Mouse (Mus musculus) small intestine, adult 2 months (tissue): ENCODE measurements around the gene Npepps. TPM values are rescaled to one million over a fixed set of nuclear protein-coding genes. Genes with fewer than 3 reads are reported as not detected.
"Not testable (repeated sequence)": the region's sequence is repeated elsewhere in the genome, so short reads cannot be mapped to it uniquely, and the experiment has no call there.

ENCODE experiments used
- H3K27ac ChIP-seq: fragments of 200-500 bp; 2 replicates; pipeline ENCODE4 v1.5.1; 2012; ENCODE audit warnings: low read depth, low read length, control low read depth, inconsistent platforms; ENCODE audit not compliant: insufficient read depth
- H3K27me3 ChIP-seq: fragments of 200-500 bp; 2 replicates; pipeline ENCODE4 v1.6.1; 2012; ENCODE audit warnings: mild to moderate bottlenecking, moderate library complexity, low read length, inconsistent platforms; ENCODE audit not compliant: control insufficient read depth, insufficient read depth
- H3K36me3 ChIP-seq: fragments of 200-500 bp; 2 replicates; pipeline ENCODE4 v1.6.1; 2012; ENCODE audit warnings: mild to moderate bottlenecking, low read length, control low read depth, inconsistent platforms; ENCODE audit not compliant: control insufficient read depth, insufficient read depth
- H3K4me1 ChIP-seq: fragments of 200-500 bp; 2 replicates; pipeline ENCODE4 v1.6.1; 2012; ENCODE audit warnings: low read length, inconsistent platforms, mixed read lengths; ENCODE audit not compliant: control insufficient read depth, insufficient read depth, insufficient read length
- H3K4me3 ChIP-seq: fragments of 200-500 bp; 2 replicates; pipeline ENCODE4 v1.5.1; 2012; ENCODE audit warnings: low read depth, mild to moderate bottlenecking, control low read depth, inconsistent platforms, low read length, moderate library complexity
- CTCF ChIP-seq: fragments of 200-500 bp; IDR thresholded peaks from 2 replicates; pipeline ENCODE4 v1.5.1; 2012; ENCODE audit warnings: low read depth, mild to moderate bottlenecking, control low read depth, inconsistent platforms, low read length, moderate library complexity, mixed read lengths; ENCODE audit not compliant: insufficient replicate concordance, insufficient read length; ENCODE audit errors: extremely low read depth
- POLR2A ChIP-seq: fragments of 200-500 bp; IDR thresholded peaks from 2 replicates; pipeline ENCODE4 v1.6.1; 2012; ENCODE audit warnings: low read depth, mild to moderate bottlenecking, control low read depth, inconsistent platforms, low read length, moderate library complexity
- WGBS: fragments of 180-500 bp; shearing (Covaris S2); methylation state at CpG from one replicate; pipeline ENCODE4 v1.1.7; 2018; 5-methylcytosine and 5-hydroxymethylcytosine counted together
- polyA plus RNA-seq: library from polyadenylated mRNA; depleted of rRNA; stranded (reverse); fragments of >200 nt; gene quantifications from 2 replicates; pipeline ENCODE4 v1.2.3, GENCODE M21; 2012

Npepps gene
- polyA plus RNA-seq, 1 experiment, result 27.3 TPM

- Histone ChIP-seq H3K4me1 (peaks cover 6% of the 10 kb centered on the region), H3K36me3 (no peaks in the 10 kb centered on the region), H3K27ac (no peak overlapping the region), H3K27me3 (no peaks in the 10 kb centered on the region), H3K4me3 (no peak overlapping the region)
- WGBS, result 84% methylated on average over 4 of the region's 4 CpGs
- no peak for TF ChIP-seq POLR2A
- TF ChIP-seq CTCF, result no peak
Observed at GRCm38 (mm10) chr11:97272835-97273234, 7.6 kb downstream of the Npepps start.

- H3K27ac ChIP-seq, H3K4me3 ChIP-seq, H3K4me1 ChIP-seq, H3K27me3 ChIP-seq: not testable (repeated sequence)
- H3K36me3 ChIP-seq, result peaks cover 11% of the 10 kb centered on the region
- WGBS, result 63% methylated on average over 2 of the region's 2 CpGs
Observed at GRCm38 (mm10) chr11:97270004-97270403, 10.4 kb downstream of the Npepps start.

DNA sequence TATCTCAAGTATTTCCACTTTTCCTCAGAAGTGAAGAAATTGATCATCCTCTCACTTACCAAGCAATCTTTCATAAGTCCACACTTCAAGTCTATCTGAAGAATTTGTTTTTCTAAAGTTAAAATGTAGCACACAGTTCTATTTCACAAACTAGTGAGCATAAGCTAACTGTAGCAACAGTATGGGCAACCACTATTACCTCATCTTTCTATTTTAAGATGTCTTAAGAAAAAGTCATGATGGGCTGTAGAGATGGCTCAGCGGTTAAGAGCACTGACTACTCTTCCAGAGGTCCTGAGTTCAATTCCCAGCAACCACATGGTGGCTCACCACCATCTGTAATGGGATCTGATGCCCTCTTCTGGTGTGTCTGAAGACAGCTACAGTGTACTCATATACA, 13.9 kb downstream of the Npepps start:
- peaks cover 25% of the 10 kb centered on the region for H3K36me3 ChIP-seq
- not testable (repeated sequence) for H3K27me3 ChIP-seq, H3K4me3 ChIP-seq, H3K4me1 ChIP-seq, H3K27ac ChIP-seq
- WGBS, result 83% methylated on average over 1 of the region's 1 CpGs

DNA sequence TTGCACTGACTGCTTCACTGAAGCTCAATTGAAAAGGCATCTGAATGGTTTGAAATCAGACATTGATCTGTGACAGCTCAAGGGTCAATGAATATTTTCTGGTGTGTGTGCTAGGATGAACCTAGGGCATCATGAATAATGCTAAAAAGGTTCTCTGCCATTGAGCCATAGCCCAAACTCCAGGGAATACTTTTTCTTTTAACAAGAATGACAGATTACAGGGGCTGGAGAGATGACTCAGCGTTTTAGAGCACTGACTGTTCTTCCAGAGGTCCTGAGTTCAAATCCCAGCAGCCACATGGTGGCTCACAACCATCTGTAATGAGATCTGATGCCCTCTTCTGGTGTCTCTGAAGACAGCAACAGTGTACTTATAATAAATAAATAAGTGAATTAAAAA, 30.8 kb downstream of the Npepps start:
- not testable (repeated sequence) for H3K4me1 ChIP-seq, H3K4me3 ChIP-seq, H3K27ac ChIP-seq, H3K27me3 ChIP-seq
- peaks cover 19% of the 10 kb centered on the region for H3K36me3 ChIP-seq
- 71% methylated on average over 1 of the region's 1 CpGs for WGBS

GRCm38 (mm10) chr11:97246510-97247159, 33.8 kb downstream of the Npepps start:
- peaks cover 27% of the 10 kb centered on the region for H3K36me3 ChIP-seq
- TF ChIP-seq POLR2A (no peak), CTCF (no peak)
- H3K4me1 ChIP-seq, result peaks cover 3% of the 10 kb centered on the region; the same call in 1 of the 2 replicates
- H3K27ac ChIP-seq, result peak overlapping the region; percentile 94
- no peaks in the 10 kb centered on the region for H3K27me3 ChIP-seq
- no peak overlapping the region for H3K4me3 ChIP-seq
- 28% methylated on average over 10 of the region's 10 CpGs for WGBS

- Histone ChIP-seq H3K27ac (peak overlapping the region; percentile 55; the same call in 1 of the 2 replicates), H3K27me3 (no peaks in the 10 kb centered on the region), H3K4me3 (no peak overlapping the region), H3K36me3 (peaks cover 48% of the 10 kb centered on the region), H3K4me1 (peaks cover 3% of the 10 kb centered on the region; the same call in 1 of the 2 replicates)
- no peak for TF ChIP-seq POLR2A
- TF ChIP-seq CTCF, result no peak
- WGBS, result 85% methylated on average over 7 of the region's 7 CpGs
Observed at GRCm38 (mm10) chr11:97241321-97241720, 39.1 kb downstream of the Npepps start.

- H3K27me3 ChIP-seq, result no peaks in the 10 kb centered on the region
- H3K36me3 ChIP-seq, result peaks cover 56% of the 10 kb centered on the region
- no peak overlapping the region for H3K4me3 ChIP-seq
- no peak for TF ChIP-seq POLR2A
- TF ChIP-seq CTCF, result no peak
- WGBS, result 84% methylated on average over 2 of the region's 2 CpGs
- H3K4me1 ChIP-seq, result no peaks in the 10 kb centered on the region
- no peak overlapping the region for H3K27ac ChIP-seq
Observed at GRCm38 (mm10) chr11:97237976-97238375, 42.5 kb downstream of the Npepps start.

DNA sequence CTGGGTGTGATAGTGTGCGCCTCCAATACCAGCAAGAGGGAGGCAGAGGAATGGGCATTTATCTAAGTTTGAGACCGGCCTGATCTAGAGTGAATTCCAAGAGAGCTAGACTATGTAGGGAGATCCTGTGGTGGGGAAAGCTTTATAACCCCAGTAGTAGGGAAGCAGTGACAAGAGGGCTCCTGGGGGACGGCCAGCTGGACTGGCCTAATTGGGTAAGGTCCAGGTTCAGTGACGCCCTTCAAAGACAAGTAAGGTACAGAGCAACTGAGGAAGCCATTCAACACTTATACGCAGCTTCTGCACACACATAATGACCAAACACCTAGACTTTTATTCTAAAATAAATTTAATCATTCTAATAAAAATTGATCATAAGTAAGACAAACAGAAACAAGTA, 48.0 kb downstream of the Npepps start:
- Histone ChIP-seq H3K27ac (no peak overlapping the region), H3K4me3 (no peak overlapping the region), H3K4me1 (peaks cover 3% of the 10 kb centered on the region; the same call in 1 of the 2 replicates), H3K27me3 (no peaks in the 10 kb centered on the region), H3K36me3 (peaks cover 59% of the 10 kb centered on the region)
- 90% methylated on average over 5 of the region's 5 CpGs for WGBS
- TF ChIP-seq POLR2A (no peak), CTCF (no peak)
